Mouse (Mus musculus) heart, embryonic 11.5 days (tissue): ENCODE measurements around the gene F930015N05Rik. TPM values are rescaled to one million over a fixed set of nuclear protein-coding genes. Genes with fewer than 3 reads are reported as not detected.

ENCODE experiments used
- ATAC-seq: fragments of 200-750 bp; cut with Nextera tagmentation; replicated peaks from 2 replicates; pipeline ENCODE4 v1.8.0; 2017; ENCODE audit warnings: moderate library complexity; ENCODE audit not compliant: insufficient number of reproducible peaks, low FRiP score, low TSS enrichment
- H3K27ac ChIP-seq: fragments of 300-500 bp; sonication (generic); 2 replicates; pipeline ENCODE4 v1.5.1; 2014; ENCODE audit warnings: mild to moderate bottlenecking, low read depth, low read length
- H3K27me3 ChIP-seq: fragments of 300-500 bp; sonication (generic); 2 replicates; pipeline ENCODE4 v1.6.1; 2014; ENCODE audit warnings: mild to moderate bottlenecking, low read length, mixed read lengths; ENCODE audit not compliant: control insufficient read depth, insufficient read depth
- H3K36me3 ChIP-seq: fragments of 300-500 bp; sonication (generic); 2 replicates; pipeline ENCODE4 v1.6.1; 2014; ENCODE audit warnings: mild to moderate bottlenecking, low read length, moderate library complexity, mixed read lengths; ENCODE audit not compliant: control insufficient read depth, insufficient read depth
- H3K4me1 ChIP-seq: fragments of 300-500 bp; sonication (generic); 2 replicates; pipeline ENCODE4 v1.6.1; 2014; ENCODE audit warnings: low read length; ENCODE audit not compliant: control insufficient read depth, insufficient read depth
- H3K4me2 ChIP-seq: fragments of 300-500 bp; sonication (generic); 2 replicates; pipeline ENCODE4 v1.6.1; 2014; ENCODE audit warnings: mild to moderate bottlenecking, moderate library complexity
- H3K4me3 ChIP-seq: fragments of 300-500 bp; sonication (generic); 2 replicates; pipeline ENCODE4 v1.5.1; 2014; ENCODE audit warnings: low read depth, low read length
- H3K9ac ChIP-seq: fragments of 300-500 bp; sonication (generic); 2 replicates; pipeline ENCODE4 v1.6.1; 2014; ENCODE audit warnings: mild to moderate bottlenecking, low read depth, low read length, moderate library complexity
- H3K9me3 ChIP-seq: fragments of 300-500 bp; sonication (generic); replicated peaks from 2 replicates; pipeline ENCODE4 v1.6.1; 2016; ENCODE audit warnings: low read length; ENCODE audit not compliant: control insufficient read depth
- WGBS: fragments of 180-500 bp; shearing (Covaris S2); extraction: QIAGEN DNeasy Blood & Tissue Kit; methylation state at CpG from one replicate; pipeline ENCODE4 v1.1.7; 2014; ENCODE audit not compliant: insufficient replicate concordance; 5-methylcytosine and 5-hydroxymethylcytosine counted together
- polyA plus RNA-seq: library from polyadenylated mRNA; unstranded; fragments of >200 nt; fragmentation: Nextera tagmentation; extraction: Ambion mirVana; gene quantifications from 2 replicates; pipeline ENCODE4 v1.2.1, GENCODE M21; 2014

Gene F930015N05Rik
- polyA plus RNA-seq, 1 experiment from 2014 or later: 0.67 TPM

DNA sequence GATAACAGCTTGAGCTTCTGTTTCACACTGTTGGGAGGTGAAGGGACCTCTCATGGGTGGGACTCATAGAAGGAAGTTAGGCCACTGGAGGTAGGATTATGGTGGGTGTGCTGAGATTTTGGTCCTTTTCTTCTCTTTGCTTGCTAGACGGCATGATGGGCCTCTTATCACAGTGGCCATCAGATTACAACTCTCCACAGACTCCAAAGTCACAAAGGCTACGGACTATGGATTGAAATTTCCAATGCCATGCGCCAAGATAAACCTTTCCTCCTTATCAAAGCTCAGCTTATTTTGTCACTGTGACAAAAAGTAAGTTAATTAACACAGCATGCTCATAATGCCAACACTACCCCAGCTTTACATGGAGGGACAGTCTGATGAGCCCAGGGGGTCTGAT is 38.8 kb downstream of the F930015N05Rik start:
- H3K4me3 ChIP-seq: no peak overlapping the region
- H3K27me3 ChIP-seq: no peaks in the 10 kb centered on the region; the same call in 1 of the 2 replicates
- H3K9me3 ChIP-seq: no peaks in the 10 kb centered on the region
- no peaks in the 10 kb centered on the region for H3K36me3 ChIP-seq
- H3K27ac ChIP-seq: no peak overlapping the region
- no peak overlapping the region for H3K9ac ChIP-seq
- no peaks in the 10 kb centered on the region for H3K4me1 ChIP-seq
- WGBS: 58% methylated on average over 3 of the region's 3 CpGs
- H3K4me2 ChIP-seq: no peak overlapping the region
- no peak for ATAC-seq

DNA sequence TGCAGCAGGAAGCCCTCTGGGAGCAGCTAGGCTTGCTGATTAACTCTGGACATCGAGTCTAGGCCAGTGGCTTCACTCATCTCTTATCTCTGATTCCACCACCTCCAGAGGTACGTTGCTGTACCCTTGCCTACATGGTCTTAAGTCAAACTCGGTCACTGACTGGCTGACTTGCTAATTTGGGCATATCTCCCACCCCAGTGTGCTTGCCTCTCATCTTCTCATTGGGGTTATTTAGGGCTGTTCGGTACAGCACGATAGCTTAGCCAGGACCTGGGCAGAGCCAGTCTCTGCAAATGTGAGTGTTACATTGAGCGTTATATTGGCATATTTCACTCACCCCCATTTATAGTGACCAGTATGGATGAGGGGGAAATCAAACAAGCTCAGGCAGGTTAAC is 39.5 kb downstream of the F930015N05Rik start:
- Histone ChIP-seq H3K27me3 (no peaks in the 10 kb centered on the region; the same call in 1 of the 2 replicates), H3K9me3 (no peaks in the 10 kb centered on the region), H3K4me3 (no peak overlapping the region), H3K9ac (no peak overlapping the region), H3K4me1 (no peaks in the 10 kb centered on the region), H3K36me3 (no peaks in the 10 kb centered on the region), H3K4me2 (no peak overlapping the region; the same call in 1 of the 2 replicates), H3K27ac (no peak overlapping the region)
- ATAC-seq: no peak
- WGBS: 38% methylated on average over 6 of the region's 6 CpGs

- 7% methylated on average over 7 of the region's 7 CpGs for WGBS
- ATAC-seq: no peak
- no peak overlapping the region for H3K27ac ChIP-seq
- H3K4me1 ChIP-seq: no peaks in the 10 kb centered on the region
- H3K4me3 ChIP-seq: no peak overlapping the region
- no peaks in the 10 kb centered on the region for H3K36me3 ChIP-seq
- H3K27me3 ChIP-seq: no peaks in the 10 kb centered on the region; the same call in 1 of the 2 replicates
- H3K9ac ChIP-seq: no peak overlapping the region
- no peaks in the 10 kb centered on the region for H3K9me3 ChIP-seq
- peak overlapping the region; percentile 39 for H3K4me2 ChIP-seq
These were observed 40.0 kb downstream of the F930015N05Rik start for GRCm38 (mm10) chr11:64396331-64396881.

DNA sequence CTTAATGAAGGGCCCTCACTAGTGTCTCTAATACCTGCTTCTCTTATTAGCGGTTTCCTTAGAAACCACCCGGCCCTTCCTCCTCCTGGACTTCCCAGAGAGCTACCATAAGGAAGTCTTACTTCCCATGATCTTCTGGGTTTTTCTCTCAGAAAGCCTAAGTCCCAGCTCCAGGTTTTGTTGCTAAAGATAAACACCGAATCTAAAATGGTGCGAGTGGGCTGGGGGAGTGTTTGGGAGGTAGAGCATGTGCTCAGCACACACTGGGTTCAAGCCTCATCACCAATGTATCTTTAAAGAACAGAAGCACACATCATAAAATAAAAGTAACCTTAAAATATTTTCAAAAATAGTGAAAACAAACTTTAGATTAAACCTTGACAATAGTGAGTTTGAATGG is 50.1 kb downstream of the F930015N05Rik start:
- H3K36me3 ChIP-seq: no peaks in the 10 kb centered on the region
- H3K4me1 ChIP-seq: no peaks in the 10 kb centered on the region
- no peak overlapping the region for H3K4me2 ChIP-seq
- 84% methylated on average over 4 of the region's 4 CpGs for WGBS
- ATAC-seq: no peak
- H3K4me3 ChIP-seq: no peak overlapping the region
- no peaks in the 10 kb centered on the region for H3K27me3 ChIP-seq
- no peak overlapping the region for H3K9ac ChIP-seq
- H3K27ac ChIP-seq: no peak overlapping the region
- no peaks in the 10 kb centered on the region for H3K9me3 ChIP-seq

Other genes with a start within 250 kb of the F930015N05Rik start
- gene Hs3st3a1, start 1.3 kb downstream of the F930015N05Rik start, polyA plus RNA-seq: 1.6 and 1.9 TPM in 2 replicates